Mouse (Mus musculus) myocyte (in vitro differentiated cells): ENCODE results near the gene Psen2. TPM values are rescaled to one million over a fixed set of nuclear protein-coding genes. Genes with fewer than 3 reads are reported as not detected.

Experiments used
- H3K27me3 ChIP-seq: one replicate; pipeline ENCODE4 v1.6.1; 2011; ENCODE audit not compliant: control insufficient read depth, insufficient read depth, insufficient read length
- H3K36me3 ChIP-seq: one replicate; pipeline ENCODE4 v1.6.1; 2011; ENCODE audit not compliant: control insufficient read depth, insufficient read depth
- H3K4me2 ChIP-seq: one replicate; pipeline ENCODE4 v1.6.1; 2011; ENCODE audit warnings: low read depth, control low read depth
- H3K4me3 ChIP-seq: one replicate; pipeline ENCODE4 v1.5.1; 2011; ENCODE audit warnings: mild to moderate bottlenecking, control low read depth, moderate library complexity
- H3K79me2 ChIP-seq: one replicate; pipeline ENCODE4 v1.6.1; 2011; ENCODE audit not compliant: control insufficient read depth, insufficient read depth
- H3ac ChIP-seq: one replicate; pipeline ENCODE4 v1.6.1; 2011; ENCODE audit not compliant: control insufficient read depth, insufficient read length
- CEBPB ChIP-seq: IDR thresholded peaks from 2 replicates; pipeline ENCODE4 v1.6.1; 2011; ENCODE audit warnings: mild to moderate bottlenecking, moderate library complexity; ENCODE audit not compliant: poor library complexity, insufficient read depth, severe bottlenecking
- E2F4 ChIP-seq: IDR thresholded peaks from one replicate; pipeline ENCODE4 v1.6.1; 2011; ENCODE audit warnings: mild to moderate bottlenecking, control low read depth, moderate library complexity; ENCODE audit not compliant: insufficient read depth
- MAX ChIP-seq: IDR thresholded peaks from one replicate; pipeline ENCODE4 v1.6.1; 2011; ENCODE audit warnings: low read depth, mild to moderate bottlenecking, control low read depth
- MYOD1 ChIP-seq, 3 experiments: IDR thresholded peaks; one replicate each; pipeline ENCODE4 v1.6.1; 2011; ENCODE audit warnings: control low read depth in 2 of 3, low read depth in 2 of 3, mild to moderate bottlenecking in 2 of 3, moderate library complexity in 1 of 3; ENCODE audit not compliant: insufficient read length in 2 of 3, control insufficient read depth in 1 of 3
- MYOG ChIP-seq, 3 experiments: IDR thresholded peaks; one replicate each; pipeline ENCODE4 v1.6.1; 2011; ENCODE audit warnings: control low read depth in 2 of 3, low read depth in 2 of 3, mild to moderate bottlenecking in 2 of 3; ENCODE audit not compliant: insufficient read length in 2 of 3, control insufficient read depth in 1 of 3, insufficient read depth in 1 of 3
- POLR2A ChIP-seq: IDR thresholded peaks from one replicate; pipeline ENCODE4 v1.6.1; 2011; ENCODE audit warnings: low read depth, mild to moderate bottlenecking, control low read depth, moderate library complexity; ENCODE audit not compliant: insufficient read length
- POLR2AphosphoS2 ChIP-seq: IDR thresholded peaks from one replicate; pipeline ENCODE4 v1.6.1; 2011; ENCODE audit warnings: low read depth, control low read depth; ENCODE audit not compliant: insufficient read length
- REST ChIP-seq: IDR thresholded peaks from one replicate; pipeline ENCODE4 v1.6.1; 2011; ENCODE audit warnings: mild to moderate bottlenecking, control low read depth, moderate library complexity; ENCODE audit not compliant: insufficient read depth, insufficient read length
- SRF ChIP-seq: IDR thresholded peaks from one replicate; pipeline ENCODE4 v1.6.1; 2011; ENCODE audit warnings: low read depth; ENCODE audit not compliant: control insufficient read depth, insufficient read length
- TCF12 ChIP-seq: IDR thresholded peaks from one replicate; pipeline ENCODE4 v1.6.1; 2011; ENCODE audit warnings: mild to moderate bottlenecking, control low read depth; ENCODE audit not compliant: poor library complexity, insufficient read depth, severe bottlenecking
- TCF3 ChIP-seq: IDR thresholded peaks from one replicate; pipeline ENCODE4 v1.6.1; 2011; ENCODE audit warnings: low read depth, control low read depth; ENCODE audit not compliant: insufficient read length
- polyA plus RNA-seq: library from polyadenylated mRNA; unstranded; fragments of >200 nt; fragmentation: generic; extraction: Trizol; gene quantifications from one replicate; pipeline ENCODE4 v1.2.1, GENCODE M21; 2012; ENCODE audit warnings: missing spikeins

Psen2 gene
- polyA plus RNA-seq, 1 experiment, result 28.6 TPM

- H3ac ChIP-seq, result peak overlapping the region; percentile 46
- no peak for TF ChIP-seq MAX
- TF ChIP-seq SRF, result no peak
- TF ChIP-seq MYOG (IDR thresholded peaks at IDR 0.05; ENCODE audit: control insufficient read depth in 1 of 3, insufficient read depth in 1 of 3, insufficient read length in 2 of 3, low read depth in 2 of 3), result peak in 1 of 3 experiments; percentile 17
- TF ChIP-seq TCF12, result no peak
- TF ChIP-seq E2F4, result no peak
- TF ChIP-seq MYOD1 (IDR thresholded peaks at IDR 0.05; ENCODE audit: control insufficient read depth in 1 of 3, insufficient read length in 2 of 3, low read depth in 2 of 3), result no peak
- TF ChIP-seq POLR2AphosphoS2, result no peak
- no peak for TF ChIP-seq POLR2A
Observed at GRCm38 (mm10) chr1:180255294-180256117, 7.7 kb downstream of the Psen2 start.

GRCm38 (mm10) chr1:180254316-180254715 is 8.9 kb downstream of the Psen2 start:
- no peaks in the 10 kb centered on the region for H3K79me2 ChIP-seq
- TF ChIP-seq SRF, result no peak
- no peak overlapping the region for H3K4me3 ChIP-seq
- no peaks in the 10 kb centered on the region for H3K36me3 ChIP-seq
- peak overlapping the region; percentile 13 for H3K4me2 ChIP-seq
- H3K27me3 ChIP-seq, result no peaks in the 10 kb centered on the region
- H3ac ChIP-seq, result no peak overlapping the region

More at GRCm38 (mm10) chr1:180255294-180256117, 7.7 kb downstream of the Psen2 start:
- Histone ChIP-seq H3K36me3 (no peaks in the 10 kb centered on the region), H3K27me3 (no peaks in the 10 kb centered on the region), H3K79me2 (no peaks in the 10 kb centered on the region), H3K4me2 (peak overlapping the region; percentile 97), H3K4me3 (peak overlapping the region; percentile 36)

GRCm38 (mm10) chr1:180252656-180253190 is 10.5 kb downstream of the Psen2 start:
- H3K36me3 ChIP-seq, result no peaks in the 10 kb centered on the region
- no peak overlapping the region for H3K4me3 ChIP-seq

GRCm38 (mm10) chr1:180251176-180252048 is 11.8 kb downstream of the Psen2 start:
- Histone ChIP-seq H3K4me2 (no peak overlapping the region), H3K4me3 (no peak overlapping the region), H3ac (no peak overlapping the region), H3K36me3 (no peaks in the 10 kb centered on the region), H3K27me3 (no peaks in the 10 kb centered on the region), H3K79me2 (no peaks in the 10 kb centered on the region)
- no peak for TF ChIP-seq E2F4
- no peak for TF ChIP-seq MYOG (IDR thresholded peaks at IDR 0.05; ENCODE audit: control insufficient read depth in 1 of 3, insufficient read depth in 1 of 3, insufficient read length in 2 of 3, low read depth in 2 of 3)
- no peak for TF ChIP-seq POLR2AphosphoS2
- peak in 2 of 3 experiments; percentile 29 to 63 for TF ChIP-seq MYOD1 (IDR thresholded peaks at IDR 0.05; ENCODE audit: control insufficient read depth in 1 of 3, insufficient read length in 2 of 3, low read depth in 2 of 3)
- TF ChIP-seq MAX, result no peak

More at GRCm38 (mm10) chr1:180252656-180253190, 10.5 kb downstream of the Psen2 start:
- Histone ChIP-seq H3K79me2 (no peaks in the 10 kb centered on the region), H3K4me2 (no peak overlapping the region), H3ac (no peak overlapping the region), H3K27me3 (no peaks in the 10 kb centered on the region)
- no peak for TF ChIP-seq SRF
- TF ChIP-seq REST, result no peak
- no peak for TF ChIP-seq MYOG (IDR thresholded peaks at IDR 0.05; ENCODE audit: control insufficient read depth in 1 of 3, insufficient read depth in 1 of 3, insufficient read length in 2 of 3, low read depth in 2 of 3)
- no peak for TF ChIP-seq MAX

- no peak for TF ChIP-seq TCF3
- TF ChIP-seq E2F4, result no peak
- TF ChIP-seq POLR2A, result no peak
- TF ChIP-seq CEBPB, result no peak
- TF ChIP-seq REST, result no peak
- no peak for TF ChIP-seq MYOD1 (IDR thresholded peaks at IDR 0.05; ENCODE audit: control insufficient read depth in 1 of 3, insufficient read length in 2 of 3, low read depth in 2 of 3)
- TF ChIP-seq POLR2AphosphoS2, result no peak
- TF ChIP-seq TCF12, result no peak
- no peak for TF ChIP-seq MAX
- H3K27me3 ChIP-seq, result no peaks in the 10 kb centered on the region
- H3K4me3 ChIP-seq, result no peak overlapping the region
- no peak overlapping the region for H3ac ChIP-seq
- no peaks in the 10 kb centered on the region for H3K79me2 ChIP-seq
- no peaks in the 10 kb centered on the region for H3K36me3 ChIP-seq
- peak overlapping the region; percentile 54 for H3K4me2 ChIP-seq
Observed at GRCm38 (mm10) chr1:180250441-180250830, 12.8 kb downstream of the Psen2 start.
